Mouse (Mus musculus): ENCODE data around the gene Cep164. TPM values are rescaled to one million over a fixed set of nuclear protein-coding genes. Genes with fewer than 3 reads are reported as not detected.

Gene Cep164
- 26.2 and 27.6 TPM in 2 replicates for polyA plus RNA-seq (2014; fragmentation: Nextera tagmentation; extraction: Ambion mirVana)

GRCm38 (mm10) chr9:45828291-45828963 is at the start of gene Cep164:
Gene Cep164 (minus strand): TSS chr9:45828691.
- Histone ChIP-seq H3K4me3 (ENCODE audit: low read depth, low read length) (peak within 1 kb of the TSS; percentile 81), H3K4me2 (ENCODE audit: low read depth, low read length) (peak within 1 kb of the TSS; percentile 86), H3K27ac (replicated peaks; ENCODE audit: low read depth, low read length) (peak within 1 kb of the TSS; percentile 83), H3K27me3 (replicated peaks; ENCODE audit: control insufficient read depth, insufficient read depth, low read length) (no peaks in the 10 kb centered on the region), H3K9ac (ENCODE audit: low read depth, low read length) (peak within 1 kb of the TSS; percentile 70), H3K4me1 (ENCODE audit: control insufficient read depth, insufficient read depth, low read length) (peaks cover 7% of the 10 kb centered on the region), H3K9me3 (ENCODE audit: control insufficient read depth, low read length) (0 out of 2 replicates have a peak, but pooled peaks cover 4% of the 10 kb centered on the region), H3K36me3 (ENCODE audit: control insufficient read depth, insufficient read depth, low read length) (0 out of 2 replicates have a peak, but pooled peaks cover 1% of the 10 kb centered on the region)
- 2% methylated on average over 30 of the region's 31 CpGs for WGBS
- peak; percentile 98 for DNase-seq (ENCODE audit: low spot score)
- ATAC-seq (ENCODE audit: low read depth): peak; percentile 96

GRCm38 (mm10) chr9:45877928-45878327 is 49.4 kb upstream of the Cep164 start:
- DNase-seq (ENCODE audit: low spot score) (peak; percentile 85), ATAC-seq (ENCODE audit: low read depth) (no peak)
- H3K9ac ChIP-seq (ENCODE audit: low read depth, low read length): no peak overlapping the region
- WGBS: 73% methylated on average over 2 of the region's 2 CpGs
- no peak overlapping the region for H3K4me2 ChIP-seq (ENCODE audit: low read depth, low read length)
- no peaks in the 10 kb centered on the region for H3K27me3 ChIP-seq (replicated peaks; ENCODE audit: control insufficient read depth, insufficient read depth, low read length)
- H3K4me3 ChIP-seq (ENCODE audit: low read depth, low read length): no peak overlapping the region
- H3K9me3 ChIP-seq (ENCODE audit: control insufficient read depth, low read length): no peaks in the 10 kb centered on the region
- peaks cover 78% of the 10 kb centered on the region for H3K36me3 ChIP-seq (ENCODE audit: control insufficient read depth, insufficient read depth, low read length)
- no peak overlapping the region for H3K27ac ChIP-seq (replicated peaks; ENCODE audit: low read depth, low read length)
- no peaks in the 10 kb centered on the region for H3K4me1 ChIP-seq (ENCODE audit: control insufficient read depth, insufficient read depth, low read length)

GRCm38 (mm10) chr9:45870265-45870664 is 41.8 kb upstream of the Cep164 start:
- H3K27ac ChIP-seq (replicated peaks; ENCODE audit: low read depth, low read length): no peak overlapping the region
- H3K36me3 ChIP-seq (ENCODE audit: control insufficient read depth, insufficient read depth, low read length): peaks cover 97% of the 10 kb centered on the region
- no peak for DNase-seq (ENCODE audit: low spot score)
- no peaks in the 10 kb centered on the region for H3K9me3 ChIP-seq (ENCODE audit: control insufficient read depth, low read length)
- H3K27me3 ChIP-seq (replicated peaks; ENCODE audit: control insufficient read depth, insufficient read depth, low read length): no peaks in the 10 kb centered on the region
- H3K4me2 ChIP-seq (ENCODE audit: low read depth, low read length): no peak overlapping the region
- 94% methylated on average over 3 of the region's 3 CpGs for WGBS
- ATAC-seq (ENCODE audit: low read depth): no peak
- no peak overlapping the region for H3K9ac ChIP-seq (ENCODE audit: low read depth, low read length)
- no peak overlapping the region for H3K4me3 ChIP-seq (ENCODE audit: low read depth, low read length)
- no peaks in the 10 kb centered on the region for H3K4me1 ChIP-seq (ENCODE audit: control insufficient read depth, insufficient read depth, low read length)

GRCm38 (mm10) chr9:45869181-45869580 is 40.7 kb upstream of the Cep164 start:
- H3K9ac ChIP-seq (ENCODE audit: low read depth, low read length): no peak overlapping the region
- H3K36me3 ChIP-seq (ENCODE audit: control insufficient read depth, insufficient read depth, low read length): peaks cover 98% of the 10 kb centered on the region
- no peak overlapping the region for H3K4me3 ChIP-seq (ENCODE audit: low read depth, low read length)
- WGBS: 98% methylated on average over 3 of the region's 3 CpGs
- ATAC-seq (ENCODE audit: low read depth) (no peak), DNase-seq (ENCODE audit: low spot score) (no peak)
- H3K27ac ChIP-seq (replicated peaks; ENCODE audit: low read depth, low read length): no peak overlapping the region
- H3K4me2 ChIP-seq (ENCODE audit: low read depth, low read length): no peak overlapping the region
- H3K4me1 ChIP-seq (ENCODE audit: control insufficient read depth, insufficient read depth, low read length): no peaks in the 10 kb centered on the region
- H3K9me3 ChIP-seq (ENCODE audit: control insufficient read depth, low read length): no peaks in the 10 kb centered on the region
- no peaks in the 10 kb centered on the region for H3K27me3 ChIP-seq (replicated peaks; ENCODE audit: control insufficient read depth, insufficient read depth, low read length)

GRCm38 (mm10) chr9:45861813-45862212 is 33.3 kb upstream of the Cep164 start:
- no peak overlapping the region for H3K9ac ChIP-seq (ENCODE audit: low read depth, low read length)

GRCm38 (mm10) chr9:45859364-45859763 is 30.9 kb upstream of the Cep164 start:
- H3K27ac ChIP-seq (replicated peaks; ENCODE audit: low read depth, low read length): no peak overlapping the region
- 94% methylated on average over 10 of the region's 10 CpGs for WGBS
- H3K4me2 ChIP-seq (ENCODE audit: low read depth, low read length): no peak overlapping the region
- no peaks in the 10 kb centered on the region for H3K4me1 ChIP-seq (ENCODE audit: control insufficient read depth, insufficient read depth, low read length)
- no peaks in the 10 kb centered on the region for H3K27me3 ChIP-seq (replicated peaks; ENCODE audit: control insufficient read depth, insufficient read depth, low read length)
- no peak overlapping the region for H3K4me3 ChIP-seq (ENCODE audit: low read depth, low read length)
- no peak overlapping the region for H3K9ac ChIP-seq (ENCODE audit: low read depth, low read length)
- DNase-seq (ENCODE audit: low spot score): no peak
- peaks cover 92% of the 10 kb centered on the region for H3K36me3 ChIP-seq (ENCODE audit: control insufficient read depth, insufficient read depth, low read length)
- ATAC-seq (ENCODE audit: low read depth): no peak
- no peaks in the 10 kb centered on the region for H3K9me3 ChIP-seq (ENCODE audit: control insufficient read depth, low read length)

More at GRCm38 (mm10) chr9:45861813-45862212, 33.3 kb upstream of the Cep164 start:
- Histone ChIP-seq H3K4me2 (ENCODE audit: low read depth, low read length) (no peak overlapping the region), H3K27me3 (replicated peaks; ENCODE audit: control insufficient read depth, insufficient read depth, low read length) (no peaks in the 10 kb centered on the region), H3K36me3 (ENCODE audit: control insufficient read depth, insufficient read depth, low read length) (peaks cover 97% of the 10 kb centered on the region), H3K4me1 (ENCODE audit: control insufficient read depth, insufficient read depth, low read length) (no peaks in the 10 kb centered on the region), H3K4me3 (ENCODE audit: low read depth, low read length) (no peak overlapping the region), H3K9me3 (ENCODE audit: control insufficient read depth, low read length) (no peaks in the 10 kb centered on the region), H3K27ac (replicated peaks; ENCODE audit: low read depth, low read length) (no peak overlapping the region)
- ATAC-seq (ENCODE audit: low read depth) (no peak), DNase-seq (ENCODE audit: low spot score) (no peak)
- 96% methylated on average over 7 of the region's 7 CpGs for WGBS

GRCm38 (mm10) chr9:45854136-45854535 is 25.6 kb upstream of the Cep164 start:
- DNase-seq (ENCODE audit: low spot score) (no peak), ATAC-seq (ENCODE audit: low read depth) (no peak)
- Histone ChIP-seq H3K9me3 (ENCODE audit: control insufficient read depth, low read length) (no peaks in the 10 kb centered on the region), H3K4me1 (ENCODE audit: control insufficient read depth, insufficient read depth, low read length) (peaks cover 15% of the 10 kb centered on the region), H3K27me3 (replicated peaks; ENCODE audit: control insufficient read depth, insufficient read depth, low read length) (no peaks in the 10 kb centered on the region), H3K4me2 (ENCODE audit: low read depth, low read length) (no peak overlapping the region), H3K9ac (ENCODE audit: low read depth, low read length) (no peak overlapping the region), H3K36me3 (ENCODE audit: control insufficient read depth, insufficient read depth, low read length) (peaks cover 52% of the 10 kb centered on the region), H3K27ac (replicated peaks; ENCODE audit: low read depth, low read length) (no peak overlapping the region), H3K4me3 (ENCODE audit: low read depth, low read length) (no peak overlapping the region)
- 62% methylated on average over 1 of the region's 1 CpGs for WGBS

- H3K4me2 ChIP-seq (ENCODE audit: low read depth, low read length): no peak overlapping the region
- H3K27me3 ChIP-seq (replicated peaks; ENCODE audit: control insufficient read depth, insufficient read depth, low read length): no peaks in the 10 kb centered on the region
- no peak overlapping the region for H3K4me3 ChIP-seq (ENCODE audit: low read depth, low read length)
- H3K27ac ChIP-seq (replicated peaks; ENCODE audit: low read depth, low read length): no peak overlapping the region
- peaks cover 19% of the 10 kb centered on the region for H3K4me1 ChIP-seq (ENCODE audit: control insufficient read depth, insufficient read depth, low read length)
- DNase-seq (ENCODE audit: low spot score) (no peak), ATAC-seq (ENCODE audit: low read depth) (no peak)
- 100% methylated on average over 2 of the region's 2 CpGs for WGBS
- H3K9ac ChIP-seq (ENCODE audit: low read depth, low read length): no peak overlapping the region
- no peaks in the 10 kb centered on the region for H3K9me3 ChIP-seq (ENCODE audit: control insufficient read depth, low read length)
- H3K36me3 ChIP-seq (ENCODE audit: control insufficient read depth, insufficient read depth, low read length): peaks cover 48% of the 10 kb centered on the region
Measured at GRCm38 (mm10) chr9:45853695-45854094, 25.2 kb upstream of the Cep164 start.

- Histone ChIP-seq H3K27ac (replicated peaks; ENCODE audit: low read depth, low read length) (no peak overlapping the region), H3K4me1 (ENCODE audit: control insufficient read depth, insufficient read depth, low read length) (peaks cover 24% of the 10 kb centered on the region), H3K9ac (ENCODE audit: low read depth, low read length) (no peak overlapping the region), H3K9me3 (ENCODE audit: control insufficient read depth, low read length) (no peaks in the 10 kb centered on the region), H3K4me3 (ENCODE audit: low read depth, low read length) (no peak overlapping the region), H3K27me3 (replicated peaks; ENCODE audit: control insufficient read depth, insufficient read depth, low read length) (no peaks in the 10 kb centered on the region), H3K36me3 (ENCODE audit: control insufficient read depth, insufficient read depth, low read length) (peaks cover 29% of the 10 kb centered on the region), H3K4me2 (ENCODE audit: low read depth, low read length) (no peak overlapping the region)
- WGBS: 91% methylated on average over 2 of the region's 2 CpGs
- ATAC-seq (ENCODE audit: low read depth) (no peak), DNase-seq (ENCODE audit: low spot score) (no peak)
Measured at GRCm38 (mm10) chr9:45851776-45852175, 23.3 kb upstream of the Cep164 start.

Data from embryonic facial prominence, embryonic 14.5 days (tissue).